Mouse (Mus musculus) embryo, embryonic 11.5 days (tissue): ENCODE results near the gene Dhx15.
"Not testable (repeated sequence)": the region's sequence is repeated elsewhere in the genome, so short reads cannot be mapped to it uniquely, and the experiment has no call there.

ENCODE experiments used
- DNase-seq: peaks from one replicate; pipeline ENCODE4 v3.0.0-alpha.2; 2012; ENCODE audit warnings: low read depth, low spot score

The Dhx15 gene

GRCm38 (mm10) chr5:52190371-52191179, at the start of gene Dhx15:
Gene Dhx15 (minus strand): TSS chr5:52190514.
- peak; percentile 94 for DNase-seq

- no peak for DNase-seq
These were observed 48.6 kb upstream of the Dhx15 start for GRCm38 (mm10) chr5:52238877-52239276.

- DNase-seq = no peak
These were observed 47.8 kb upstream of the Dhx15 start for GRCm38 (mm10) chr5:52237956-52238735.

DNA sequence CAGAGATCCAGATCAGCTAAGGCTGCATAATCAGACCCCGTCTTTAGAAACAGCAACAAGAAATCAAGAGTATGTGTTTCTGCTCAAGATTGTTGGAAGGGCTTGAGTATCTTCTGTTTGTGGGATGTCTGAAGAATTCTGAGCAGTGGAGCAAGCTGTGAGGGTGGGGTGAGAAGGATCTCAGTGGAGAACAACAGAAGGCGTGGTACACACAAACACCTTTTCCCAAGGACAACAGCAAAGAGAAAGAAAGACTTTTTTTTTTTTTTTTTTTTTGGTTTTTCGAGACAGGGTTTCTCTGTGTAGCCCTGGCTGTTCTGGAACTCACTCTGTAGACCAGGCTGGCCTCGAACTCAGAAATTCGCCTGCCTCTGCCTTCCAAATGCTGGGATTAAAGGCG, 46.3 kb upstream of the Dhx15 start:
- DNase-seq = not testable (repeated sequence)

GRCm38 (mm10) chr5:52234570-52234969, 44.3 kb upstream of the Dhx15 start:
- DNase-seq = no peak

- no peak for DNase-seq
These were observed 43.6 kb upstream of the Dhx15 start for GRCm38 (mm10) chr5:52233891-52234290.

GRCm38 (mm10) chr5:52232611-52233010, 42.3 kb upstream of the Dhx15 start:
- DNase-seq = no peak

DNA sequence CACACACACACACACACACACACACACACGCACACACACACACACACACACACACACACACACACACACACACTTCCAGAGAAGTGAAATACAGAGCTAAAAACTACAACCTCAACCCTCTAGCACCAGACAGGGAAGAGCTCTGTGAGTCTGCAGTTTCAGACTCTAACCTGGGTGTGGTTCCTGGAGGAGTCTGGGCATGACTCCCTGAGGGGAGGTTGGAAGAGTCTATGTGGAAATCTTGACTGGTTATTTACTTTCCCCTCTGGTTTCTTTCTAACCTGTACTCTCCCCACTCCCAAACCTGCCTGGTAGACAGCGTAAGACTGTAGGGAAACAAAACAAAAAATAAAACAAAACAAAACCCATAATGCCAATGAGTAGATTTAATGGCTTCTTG, 41.9 kb upstream of the Dhx15 start:
- DNase-seq = no peak

DNA sequence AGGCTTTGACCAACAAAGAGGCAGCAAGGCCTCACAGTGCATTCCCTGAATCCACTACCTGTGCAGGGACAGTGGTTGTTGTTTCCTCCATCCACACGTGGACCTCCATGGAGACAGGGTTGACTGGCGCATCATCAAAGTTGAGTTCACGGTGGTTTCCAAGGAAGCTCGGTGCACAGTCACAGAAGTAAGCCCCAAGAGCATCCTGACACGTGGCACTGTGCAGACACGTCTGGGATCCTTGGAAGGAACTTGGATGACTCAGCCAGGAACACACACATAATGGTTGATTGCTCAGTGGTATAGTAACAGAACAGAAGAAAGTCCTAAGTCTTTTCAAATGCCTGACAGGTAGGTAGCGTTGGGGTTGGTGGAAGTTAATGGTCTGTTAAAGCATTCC, 40.2 kb upstream of the Dhx15 start:
- no peak for DNase-seq

DNA sequence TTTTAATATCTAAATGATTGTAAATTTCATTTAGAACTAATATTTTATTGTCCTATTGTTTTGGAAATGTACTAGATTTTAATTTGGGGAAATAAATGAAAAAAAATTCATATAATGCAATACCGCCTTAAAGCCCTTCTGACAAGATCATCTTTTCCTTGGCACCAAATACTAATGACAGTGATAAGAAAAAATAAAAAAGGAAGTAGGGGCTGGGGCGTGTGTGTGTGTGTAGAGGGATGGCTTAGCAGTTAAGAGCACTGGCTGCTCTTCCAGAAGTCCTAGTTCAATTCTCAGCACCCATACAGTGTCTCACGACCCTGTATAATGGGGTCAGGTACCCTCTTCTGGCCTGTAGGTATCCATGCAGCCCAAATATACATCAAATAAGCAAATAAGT, 36.4 kb upstream of the Dhx15 start:
- no peak for DNase-seq

GRCm38 (mm10) chr5:52221596-52221995, 31.3 kb upstream of the Dhx15 start:
- DNase-seq = no peak

- no peak for DNase-seq
These were observed 29.9 kb upstream of the Dhx15 start for GRCm38 (mm10) chr5:52220013-52220804.

- no peak for DNase-seq
These were observed 27.9 kb upstream of the Dhx15 start for GRCm38 (mm10) chr5:52218238-52218637.

DNA sequence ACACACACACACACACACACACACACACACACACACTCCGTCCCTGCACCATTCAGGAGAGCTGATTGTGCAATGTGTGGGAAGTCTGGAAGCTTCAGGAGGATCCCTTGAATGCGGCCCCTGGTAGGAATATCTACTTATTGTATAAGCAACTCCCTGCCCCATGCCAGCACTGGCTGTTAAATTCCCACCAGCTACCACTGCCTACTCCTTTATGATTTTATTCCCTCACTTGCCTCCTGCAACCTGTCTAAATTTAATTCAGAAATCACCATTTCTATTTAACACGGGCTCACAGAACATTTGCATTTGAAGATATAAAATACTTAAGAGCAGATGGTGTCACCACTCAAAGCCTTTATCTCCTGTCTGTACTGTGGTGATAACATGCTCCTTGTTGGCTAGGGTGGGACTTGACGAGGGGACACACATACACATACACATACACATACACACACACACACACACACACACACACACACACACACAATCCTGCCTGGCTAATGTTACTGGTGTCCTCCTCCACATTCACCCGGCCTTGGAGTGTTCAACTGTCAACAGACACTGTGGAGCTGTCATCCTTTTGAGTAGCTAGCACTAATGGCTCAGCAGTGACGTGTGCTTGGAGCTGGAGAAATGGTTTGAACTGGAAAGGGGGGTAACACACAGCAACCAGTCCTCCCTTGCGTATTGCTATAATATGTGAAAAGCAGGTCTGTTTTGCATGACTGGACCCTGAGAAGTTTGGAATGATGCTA, 23.0 kb upstream of the Dhx15 start:
- DNase-seq = no peak

DNA sequence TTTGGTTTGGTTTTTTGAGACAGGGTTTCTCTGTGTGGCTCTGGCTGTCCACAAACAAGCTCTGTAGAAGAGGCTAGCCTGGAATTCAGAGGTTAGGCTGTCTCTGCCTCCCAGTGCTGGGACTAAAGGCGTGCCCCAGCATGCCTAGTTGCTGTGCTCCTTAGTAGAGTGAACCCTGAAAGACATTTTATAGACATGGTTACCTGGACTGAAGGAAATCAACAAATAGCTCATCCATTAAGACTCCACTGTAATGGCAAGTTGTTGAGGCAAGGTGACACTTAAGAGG, 810 bp upstream of the Dhx15 start:
- DNase-seq = no peak

GRCm38 (mm10) chr5:52189664-52190365, 499 bp downstream of the Dhx15 start:
- peak; percentile 26 for DNase-seq

- DNase-seq = no peak
These were observed 2.1 kb downstream of the Dhx15 start for GRCm38 (mm10) chr5:52188206-52188605.

DNA sequence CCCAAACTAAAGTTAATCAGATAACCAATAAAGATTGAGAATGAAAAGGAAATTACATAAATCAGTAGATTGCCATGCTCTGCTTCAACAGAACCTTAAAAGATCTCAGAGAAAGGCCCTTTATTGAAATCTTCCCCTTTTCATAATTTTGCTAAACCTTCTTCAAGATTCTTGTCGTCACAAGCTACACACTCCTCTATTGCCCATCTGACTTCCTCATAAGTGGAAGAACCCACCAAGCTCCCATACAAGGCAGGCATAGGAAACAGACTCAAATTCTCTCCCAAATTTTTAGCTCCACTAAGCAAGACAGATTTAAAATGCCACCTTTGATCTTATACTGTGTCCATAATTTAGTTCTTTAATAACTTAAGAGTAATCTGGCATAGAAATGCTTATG, 13.0 kb downstream of the Dhx15 start:
- no peak for DNase-seq

GRCm38 (mm10) chr5:52168468-52168867, 21.8 kb downstream of the Dhx15 start:
- no peak for DNase-seq

DNA sequence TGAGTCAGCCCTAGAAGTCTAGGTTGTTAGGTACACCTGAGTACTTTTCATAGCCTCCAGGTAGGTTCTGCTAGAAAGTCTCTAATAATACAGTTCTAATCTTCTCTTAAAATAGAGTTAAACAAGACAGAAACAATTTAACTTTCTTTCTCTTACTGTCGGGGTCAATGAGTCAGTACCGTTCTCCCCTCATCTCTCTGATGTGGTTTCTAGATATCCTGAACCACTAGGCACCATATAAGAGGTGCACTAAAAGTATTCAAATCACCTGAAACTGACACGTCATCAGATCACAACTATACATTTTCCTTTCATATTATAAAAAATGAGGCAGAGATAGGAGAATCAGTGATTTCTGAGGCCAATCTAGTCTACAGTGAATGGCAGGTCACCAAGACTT, 41.2 kb downstream of the Dhx15 start:
- no peak for DNase-seq

DNA sequence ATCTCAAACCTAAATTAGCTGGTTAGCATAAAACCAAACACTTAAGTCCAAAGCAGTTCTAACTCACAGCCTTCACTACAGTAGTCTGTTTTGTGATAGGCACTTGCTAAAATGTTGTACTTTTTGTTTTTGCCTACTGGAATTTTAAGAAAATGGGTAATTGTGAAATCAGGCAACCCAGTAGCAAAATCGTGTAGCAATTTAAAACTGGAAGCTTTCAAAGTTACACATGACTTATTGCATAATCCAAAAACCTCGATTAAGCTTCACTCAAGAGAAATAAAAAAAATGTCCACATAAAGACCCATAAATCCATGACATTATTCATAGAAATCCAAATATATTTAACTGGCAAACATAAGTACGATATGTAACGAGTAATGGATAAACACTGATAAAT, 43.2 kb downstream of the Dhx15 start:
- DNase-seq = no peak
